Mouse (Mus musculus) layer of hippocampus, postnatal 25 days (tissue): ENCODE results near the gene Zfp111. TPM values are rescaled to one million over a fixed set of nuclear protein-coding genes. Genes with fewer than 3 reads are reported as not detected.
A peak's percentile ranks its signal among the peaks of the same experiment; 100 is the strongest.

Experiments used
- DNase-seq, 2 experiments: peaks; one replicate each; pipeline ENCODE4 v3.0.0; 2022; ENCODE audit warnings: mixed read lengths in 2 of 2, low spot score in 1 of 2; ENCODE audit errors: extremely low spot score in 1 of 2
- total RNA-seq, 2 experiments: library from RNA; stranded (reverse); gene quantifications; 2 replicates each; pipeline ENCODE4 v1.2.3; 2021

Zfp111 gene
- 10 to 100 TPM in 1 of 2 experiments, 1 to 10 TPM in 1; 8.8 to 11.3 TPM for total RNA-seq

DNA sequence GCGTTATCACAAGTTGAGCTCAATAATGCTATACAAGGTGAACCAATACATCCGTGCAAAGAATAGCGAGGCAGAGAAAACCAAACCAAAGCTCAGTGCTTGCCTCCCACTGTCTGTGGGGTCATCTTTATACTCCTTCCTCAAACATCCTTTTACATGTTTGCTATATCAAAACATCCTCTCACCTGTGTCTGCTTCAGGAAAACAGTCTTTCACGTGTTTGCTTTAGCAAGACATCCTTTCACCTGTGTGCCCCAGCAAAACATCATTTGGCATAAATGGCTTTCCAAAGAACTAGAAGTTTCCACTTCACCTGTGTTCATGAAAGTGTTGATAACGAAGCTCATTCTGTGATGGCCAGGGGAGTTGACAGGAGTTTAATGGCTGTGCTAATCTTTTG is at the start of gene Zfp111:
Gene Zfp111 (minus strand): TSS at position 101 of the 400 bp plus-strand sequence.
- no peak for DNase-seq

DNA sequence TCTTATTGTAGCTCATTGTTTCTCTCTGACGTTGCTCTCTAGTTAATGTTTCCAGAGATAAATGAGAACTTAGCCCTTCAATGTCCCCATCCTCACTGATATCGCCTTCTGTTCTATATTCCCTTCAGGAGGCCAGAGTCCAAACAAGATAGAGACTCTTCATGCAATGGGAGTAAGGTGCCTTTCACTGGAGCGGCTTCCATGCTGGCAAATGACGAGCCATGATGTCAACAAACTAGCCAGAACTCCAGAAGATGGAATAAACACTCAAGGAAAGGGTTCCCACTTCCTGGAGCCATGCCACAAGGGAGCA is 48.7 kb upstream of the Zfp111 start:
- DNase-seq, result no peak

DNA sequence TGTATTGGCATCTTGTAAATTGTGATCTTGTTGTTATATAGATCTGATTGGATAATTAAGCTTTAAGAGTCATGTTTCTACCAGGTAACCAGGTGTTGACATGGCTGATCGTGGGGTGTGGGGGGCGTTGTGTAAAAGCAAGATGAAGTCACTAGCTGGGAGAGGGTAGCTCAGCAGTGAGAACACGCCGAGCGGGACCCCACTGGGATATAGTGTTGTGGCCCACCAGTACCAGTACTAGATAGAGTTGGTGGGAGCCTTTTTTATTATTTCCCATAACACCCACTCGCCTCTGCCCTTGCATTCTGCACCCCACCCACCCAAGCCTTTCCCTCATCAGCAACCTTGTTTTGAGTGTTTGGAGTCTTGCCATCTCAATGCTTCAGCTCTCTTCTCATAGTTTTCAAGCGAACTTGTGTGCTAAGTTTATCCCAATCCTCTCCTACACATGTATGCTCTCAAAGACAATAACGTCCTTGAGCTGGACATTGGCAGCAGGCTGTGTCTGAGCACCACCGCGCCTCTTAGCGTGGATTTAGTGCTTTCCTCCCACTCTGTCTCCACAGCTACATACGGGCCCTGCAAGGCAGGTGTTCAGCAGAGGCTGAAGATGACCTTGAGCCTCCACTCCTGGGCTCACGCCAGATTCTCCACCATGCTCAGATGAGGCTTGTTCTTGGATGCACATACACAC is 48.2 kb upstream of the Zfp111 start:
- no peak for DNase-seq

DNA sequence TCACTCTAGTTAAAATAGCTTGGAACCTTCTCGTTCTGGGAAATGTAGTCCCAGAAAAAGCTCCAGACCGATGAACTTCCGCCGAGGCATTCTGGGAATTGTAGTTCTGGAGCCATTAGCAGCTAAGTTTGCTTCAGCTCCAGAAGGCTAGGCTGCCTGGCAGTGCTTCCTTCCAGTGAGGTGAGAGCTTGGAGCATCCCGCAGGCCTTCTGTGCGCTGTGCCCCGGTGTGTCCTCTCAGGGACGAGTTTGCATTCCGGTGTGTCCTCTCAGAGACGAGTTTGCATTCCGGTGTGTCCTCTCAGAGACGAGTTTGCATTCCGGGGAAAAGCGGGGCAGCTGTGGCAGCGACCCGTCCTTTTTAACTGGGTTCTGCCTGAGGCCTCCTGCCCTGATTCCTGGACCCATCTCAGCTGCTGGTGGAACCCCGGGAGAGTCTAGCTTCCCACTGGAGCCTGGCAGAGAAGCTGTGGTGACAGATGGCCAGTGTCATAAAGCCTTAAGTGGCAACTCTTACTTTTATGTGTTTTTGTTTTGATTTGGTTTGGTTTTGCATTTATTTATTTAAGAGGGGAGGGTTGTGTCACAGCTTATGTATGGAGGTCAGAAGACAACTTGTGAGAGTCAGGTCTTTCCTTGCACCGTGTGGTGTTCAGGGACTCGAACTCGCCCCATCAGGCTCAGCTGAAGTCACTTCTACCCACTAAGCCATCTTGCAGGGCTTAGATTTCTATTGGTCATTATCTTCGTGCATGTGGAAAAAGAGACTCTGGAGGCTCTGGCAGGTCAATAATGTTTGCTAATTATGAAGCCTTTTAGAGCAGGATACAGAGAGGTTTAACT is 43.6 kb upstream of the Zfp111 start, which contains the start of gene Zfp108:
Gene Zfp108 (plus strand): TSS at position 162 of the 842 bp plus-strand sequence.
- peak; percentile 68 to 78 for DNase-seq

DNA sequence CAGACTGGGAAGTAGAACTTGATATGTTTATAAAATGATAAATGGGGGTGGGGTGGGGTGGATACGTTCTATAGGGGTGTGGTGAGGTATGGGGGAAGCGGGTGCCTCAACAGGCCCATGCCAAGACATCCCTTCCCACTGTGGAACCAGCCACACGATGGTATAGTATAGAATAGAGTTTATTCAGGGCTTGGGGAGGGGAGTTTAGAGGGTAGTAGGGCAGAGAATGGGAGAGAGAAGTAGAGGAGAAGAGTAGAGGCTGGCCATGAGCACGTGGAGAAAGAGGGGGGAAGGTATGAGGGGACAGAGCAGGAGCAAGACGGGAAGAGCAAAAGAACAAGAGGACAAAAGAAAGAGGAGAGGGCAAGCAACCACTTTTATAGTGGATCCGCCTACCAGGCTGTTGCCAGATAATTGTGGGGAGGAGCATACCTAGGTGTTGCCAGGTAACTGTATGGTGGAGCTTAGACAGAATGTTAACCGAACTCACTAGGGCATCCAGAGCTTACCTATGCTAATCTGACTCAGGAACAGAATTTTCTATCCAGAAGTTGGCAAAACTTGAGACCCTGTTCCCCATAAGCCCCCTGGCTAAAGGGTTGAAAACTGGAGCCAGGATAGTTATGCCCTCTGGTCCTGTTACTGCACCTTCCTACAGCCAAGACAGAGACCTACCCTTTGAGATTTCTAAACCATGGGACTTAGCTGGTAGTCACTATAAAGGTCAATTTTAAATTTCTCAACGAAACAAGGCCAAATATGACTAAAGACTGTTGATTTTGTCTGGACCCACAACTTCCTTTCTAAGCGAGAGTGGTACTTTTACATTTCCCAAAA is 42.8 kb upstream of the Zfp111 start:
- DNase-seq, result no peak

DNA sequence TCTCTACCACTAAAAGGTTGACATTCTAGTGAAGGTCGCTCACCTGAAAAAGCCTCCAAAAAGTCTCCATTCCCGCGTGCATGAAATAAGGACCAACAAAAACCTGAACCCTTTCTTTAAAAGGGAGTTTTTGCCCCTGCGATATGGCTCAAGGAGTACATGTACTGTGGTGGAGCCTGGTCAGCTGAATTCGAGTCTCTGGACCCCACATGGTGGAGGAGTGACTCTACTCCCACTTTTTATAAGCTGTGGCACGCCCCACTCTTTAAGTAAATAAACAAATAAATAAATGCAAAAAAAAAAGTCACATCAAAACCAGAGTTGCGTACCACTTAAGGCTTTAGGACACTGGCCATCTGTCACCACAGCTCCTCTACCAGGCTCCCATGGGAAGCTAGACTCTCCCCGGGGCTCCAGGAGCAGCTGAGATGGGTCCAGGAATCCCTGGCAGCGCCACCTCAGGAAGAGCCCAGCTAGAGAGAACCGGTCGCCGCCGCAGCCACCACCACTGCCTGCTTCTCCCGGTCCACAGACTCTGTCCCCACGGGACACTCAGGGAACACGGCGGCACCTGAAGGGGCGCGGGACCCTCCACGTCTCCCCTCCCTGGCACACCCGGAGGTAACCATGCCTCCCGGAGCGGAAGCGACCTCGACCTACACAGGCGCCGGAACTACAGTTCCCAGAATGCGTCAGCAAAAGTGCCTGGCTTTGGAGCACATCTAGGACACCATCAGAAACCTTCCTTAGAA is 26.0 kb upstream of the Zfp111 start, which contains the start of gene Zfp109:
Gene Zfp109 (minus strand): TSS at position 521 of the 752 bp plus-strand sequence.
- peak; percentile 58 to 59 for DNase-seq

GRCm38 (mm10) chr7:24210296-24210695 is 947 bp downstream of the Zfp111 start:
- no peak for DNase-seq

- no peak for DNase-seq
Observed at GRCm38 (mm10) chr7:24208282-24208886, 2.9 kb downstream of the Zfp111 start.

DNA sequence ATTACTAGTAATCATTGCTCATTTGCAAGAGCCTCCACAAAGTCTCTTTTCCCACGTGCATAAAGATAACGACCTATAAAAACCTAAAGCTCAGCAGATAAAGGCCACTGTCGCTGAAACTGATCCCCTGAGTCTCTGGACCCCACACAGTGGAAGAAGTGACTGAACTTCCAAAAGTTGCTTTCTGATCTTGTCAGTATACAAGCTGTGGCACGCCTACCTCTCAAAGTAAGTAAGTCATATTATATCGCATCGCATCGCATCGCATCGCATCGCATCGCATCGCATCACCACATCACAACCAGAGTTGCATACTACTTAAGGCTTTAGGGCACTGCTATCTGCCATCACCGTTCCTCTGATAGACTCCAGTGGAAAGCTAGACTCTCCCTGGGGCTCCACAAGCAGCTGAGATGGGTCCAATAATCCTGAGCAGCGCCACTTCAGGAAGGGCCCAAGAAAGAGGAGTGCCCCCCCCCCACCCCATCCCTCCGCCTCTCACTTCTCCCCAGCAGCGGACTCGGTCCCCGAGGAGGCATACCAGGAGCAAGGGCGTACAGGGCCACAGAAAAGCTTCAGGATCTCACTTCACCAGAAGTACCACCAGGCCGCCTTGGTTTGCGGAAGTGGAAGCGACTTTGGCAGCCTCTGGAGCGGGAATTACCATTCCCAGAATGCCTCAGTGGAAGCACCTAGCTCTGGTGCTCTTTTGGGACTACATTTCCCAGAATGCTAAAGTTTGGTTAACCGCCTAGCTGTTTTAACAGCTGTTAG is 3.6 kb downstream of the Zfp111 start:
- peak; percentile 62 to 64 for DNase-seq

GRCm38 (mm10) chr7:24196961-24197360 is 14.3 kb downstream of the Zfp111 start:
- no peak for DNase-seq

- DNase-seq, result no peak
Observed at GRCm38 (mm10) chr7:24193157-24193556, 18.1 kb downstream of the Zfp111 start.

GRCm38 (mm10) chr7:24191361-24191760 is 19.9 kb downstream of the Zfp111 start:
- DNase-seq, result no peak

- no peak for DNase-seq
Observed at GRCm38 (mm10) chr7:24189571-24189944, 21.7 kb downstream of the Zfp111 start.

- DNase-seq, result no peak
Observed at GRCm38 (mm10) chr7:24188901-24189570, 22.2 kb downstream of the Zfp111 start.

DNA sequence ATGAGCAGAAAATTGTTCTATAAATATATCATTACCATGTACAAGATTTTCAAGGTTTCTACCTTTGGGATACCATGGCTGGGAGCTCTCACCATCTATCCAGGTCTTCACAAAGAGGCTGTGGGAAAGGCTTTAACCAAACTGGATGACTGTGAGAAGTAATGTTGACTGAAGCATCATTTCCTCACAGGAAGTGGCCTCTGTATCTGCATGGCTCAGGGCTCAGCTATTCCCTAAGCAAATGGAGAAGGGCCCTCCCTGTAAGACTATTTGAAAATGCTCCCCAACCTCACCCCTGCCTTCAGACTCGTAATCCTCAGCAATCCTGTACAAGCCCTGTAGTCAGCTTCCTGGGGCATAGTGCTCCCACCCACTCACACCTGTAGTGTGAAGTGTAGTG is 23.6 kb downstream of the Zfp111 start:
- no peak for DNase-seq

- no peak for DNase-seq
Observed at GRCm38 (mm10) chr7:24175337-24175711, 35.9 kb downstream of the Zfp111 start.

DNA sequence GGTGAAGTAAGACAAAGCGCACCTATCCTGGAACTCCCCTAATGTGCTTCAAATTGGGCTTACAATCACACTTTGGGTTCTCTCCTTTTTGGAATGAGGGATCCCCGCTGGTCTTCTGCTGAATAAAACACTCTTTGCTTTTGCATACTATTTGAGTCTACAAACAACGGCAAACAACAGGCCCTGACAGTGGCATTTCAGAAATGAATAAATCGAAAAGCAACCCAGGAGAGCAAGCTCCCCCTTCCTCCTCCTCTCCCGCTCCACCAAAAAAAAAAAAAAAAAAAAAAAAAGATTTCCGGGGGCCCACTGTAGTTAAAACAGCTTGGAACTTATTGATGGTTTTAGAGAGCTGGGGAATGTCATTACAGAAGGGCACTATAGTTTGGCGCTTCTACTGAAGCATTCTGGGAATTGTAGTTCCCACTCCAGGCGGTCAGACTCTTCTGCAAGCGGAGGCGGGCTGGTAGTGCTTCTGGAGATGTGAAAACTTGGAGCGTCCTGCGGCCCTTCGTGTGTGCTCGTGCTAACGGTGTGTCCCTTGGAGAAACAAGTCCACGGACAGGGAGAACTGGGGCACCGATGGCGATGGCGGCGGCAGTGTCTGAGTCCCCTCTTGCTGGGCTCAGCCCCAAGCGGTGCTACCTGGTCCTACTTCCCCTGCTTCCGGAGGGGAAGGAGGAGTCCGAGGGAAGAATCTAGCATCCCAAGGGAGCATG is 36.5 kb downstream of the Zfp111 start, which contains the start of gene Zfp114:
Gene Zfp114 (plus strand): TSS at position 443 of the 719 bp plus-strand sequence.
- peak; percentile 74 to 81 for DNase-seq

DNA sequence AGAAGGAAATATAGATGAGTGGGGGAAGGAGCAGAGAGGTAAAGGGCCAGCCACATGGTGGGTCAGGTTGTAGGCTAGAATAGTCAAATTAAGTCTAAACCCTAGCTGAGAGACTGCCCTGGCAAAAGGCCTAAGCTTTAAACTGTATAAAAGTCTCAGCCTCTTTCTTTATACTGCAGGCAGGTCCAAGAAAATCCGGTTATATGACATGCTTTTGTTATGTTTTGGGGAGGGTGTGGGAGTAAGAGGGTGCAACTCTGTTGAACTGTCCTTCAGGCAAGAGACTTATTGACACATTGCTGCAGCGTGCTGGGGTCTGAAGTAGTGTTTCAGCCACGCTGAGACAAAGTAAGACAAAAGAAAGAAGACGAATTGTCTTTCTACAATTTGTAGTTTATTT is 39.1 kb downstream of the Zfp111 start:
- no peak for DNase-seq
